Mouse (Mus musculus): ENCODE data around the gene Eng.
A peak's percentile ranks its signal among the peaks of the same experiment; 100 is the strongest.

Gene Eng

DNA sequence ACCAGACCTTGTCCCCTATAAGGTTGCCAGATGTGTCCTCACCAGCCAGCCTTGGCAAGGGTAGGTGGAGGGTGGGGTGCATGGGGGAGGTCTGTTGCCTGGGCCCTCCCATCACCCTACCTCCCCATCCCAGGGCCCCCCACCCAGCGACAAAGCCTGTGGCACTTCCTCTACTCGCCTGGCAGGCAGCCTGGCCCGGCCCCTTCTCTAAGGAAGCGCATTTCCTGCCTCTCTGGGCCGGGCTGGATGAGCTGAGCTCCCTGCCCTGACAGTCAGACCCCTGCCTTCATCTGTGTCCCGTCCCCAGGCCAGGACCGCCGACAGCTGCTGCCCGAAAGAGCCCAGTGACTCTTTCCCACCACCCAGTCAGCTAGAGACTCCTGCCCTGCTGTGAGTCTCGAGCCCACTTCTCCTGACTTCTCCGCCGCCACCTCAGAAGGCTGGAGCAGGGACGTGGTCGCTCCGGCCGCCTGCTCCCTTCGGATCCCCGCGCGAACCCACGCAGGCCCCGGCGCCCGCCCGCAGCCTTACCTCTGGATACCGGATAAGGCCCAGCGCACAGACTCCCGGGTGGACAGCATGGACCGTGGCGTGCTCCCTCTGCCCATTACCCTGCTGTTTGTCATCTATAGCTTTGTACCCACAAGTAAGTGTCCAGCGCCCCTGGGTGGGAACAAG is at the start of gene Eng:
TSS of gene Eng (plus strand) at position 217 of the 678 bp plus-strand sequence.
- no peak for DNase-seq

DNA sequence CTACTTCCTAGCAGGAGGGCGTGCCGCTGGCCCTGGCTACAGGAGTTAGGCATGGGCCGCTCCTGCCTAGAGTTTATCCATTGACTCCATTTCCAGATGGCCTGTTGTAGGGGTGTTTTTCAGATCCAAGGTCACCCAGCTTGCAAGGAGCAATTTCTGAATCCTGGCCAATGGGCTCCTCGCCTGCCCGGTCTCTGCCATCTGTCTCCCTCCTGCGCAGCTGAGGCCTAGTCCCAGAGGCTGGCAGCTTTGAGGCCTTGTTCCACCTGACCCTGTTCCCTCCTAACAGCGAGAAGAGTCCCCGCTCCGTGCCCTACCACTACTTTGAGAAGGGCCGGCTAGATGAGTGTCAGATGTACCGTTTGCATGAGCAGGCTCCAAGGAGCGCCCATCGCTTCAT is 49.7 kb upstream of the Eng start:
- peak; percentile 91 for DNase-seq

- no peak for DNase-seq
Observed at GRCm38 (mm10) chr2:32597248-32597647, 49.1 kb upstream of the Eng start.

GRCm38 (mm10) chr2:32597699-32598098 is 48.7 kb upstream of the Eng start:
- peak in 1 of 2 experiments; percentile 51 for DNase-seq

DNA sequence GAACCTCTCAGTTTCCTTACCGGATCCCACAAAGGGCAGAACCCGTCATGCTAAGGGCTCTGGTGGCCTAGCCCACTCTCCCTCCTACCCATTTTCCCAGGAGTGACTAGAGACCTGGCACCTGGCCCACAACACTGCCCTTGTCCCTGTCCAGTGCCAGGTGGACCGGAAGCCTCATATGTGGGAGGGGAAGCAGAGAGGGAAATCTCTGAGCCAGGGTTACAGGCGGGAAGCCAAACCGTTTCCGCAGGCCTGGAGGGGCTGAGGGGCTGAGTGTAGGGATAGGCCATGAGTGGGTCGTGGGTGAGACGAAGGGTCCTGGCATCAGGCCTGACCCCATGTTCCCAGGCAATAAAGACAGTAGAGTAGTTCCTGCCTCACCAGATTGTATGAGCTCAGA is 47.9 kb upstream of the Eng start:
- DNase-seq = peak; percentile 76 to 87

DNA sequence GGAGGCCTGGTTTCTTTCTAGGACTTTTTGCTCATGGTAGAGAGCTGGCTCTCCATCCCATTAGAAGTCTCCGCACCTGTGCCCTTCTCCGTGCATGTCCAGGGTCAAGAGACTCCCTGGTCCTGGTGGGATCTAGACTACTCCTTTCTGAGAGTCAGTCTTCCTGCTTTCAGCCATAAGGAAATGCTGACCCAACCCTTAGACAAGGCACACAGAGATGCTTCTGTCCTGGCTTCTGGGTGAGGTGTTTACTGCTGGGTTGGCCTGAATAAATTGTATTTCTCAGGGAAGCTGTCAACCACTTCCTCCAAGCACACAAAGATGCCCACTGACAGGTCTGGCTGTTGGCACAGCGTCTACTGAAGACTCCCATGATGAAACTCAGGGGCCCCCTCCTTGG is 47.0 kb upstream of the Eng start, which contains the start of gene St6galnac6:
TSS of gene St6galnac6 (plus strand) at position 301 of the 400 bp plus-strand sequence.
- DNase-seq = no peak

GRCm38 (mm10) chr2:32601417-32602065 is 44.9 kb upstream of the Eng start:
- peak; percentile 55 to 77 for DNase-seq

DNA sequence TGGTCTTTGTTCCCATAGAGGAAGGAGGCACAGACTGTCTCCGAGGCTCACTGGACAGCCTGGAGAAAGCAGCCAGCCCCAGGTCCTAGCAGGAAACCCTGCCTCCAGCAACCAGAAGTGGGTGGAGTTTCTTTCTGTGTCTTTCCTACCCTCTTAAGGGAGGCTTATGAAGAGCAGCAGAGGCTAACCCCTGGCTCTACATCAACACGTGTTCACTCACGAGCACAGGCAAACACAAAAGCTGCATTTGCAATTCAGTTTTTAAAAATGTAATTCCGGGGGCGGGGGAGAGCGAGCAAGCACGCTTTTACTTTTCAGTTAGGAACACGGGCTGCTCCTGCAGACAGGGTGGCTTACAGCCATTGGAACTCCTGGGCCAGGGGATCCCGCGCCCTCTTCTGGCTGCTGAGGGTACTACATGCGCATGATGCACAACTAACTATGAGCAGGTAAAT is 43.8 kb upstream of the Eng start:
- DNase-seq = peak; percentile 96

DNA sequence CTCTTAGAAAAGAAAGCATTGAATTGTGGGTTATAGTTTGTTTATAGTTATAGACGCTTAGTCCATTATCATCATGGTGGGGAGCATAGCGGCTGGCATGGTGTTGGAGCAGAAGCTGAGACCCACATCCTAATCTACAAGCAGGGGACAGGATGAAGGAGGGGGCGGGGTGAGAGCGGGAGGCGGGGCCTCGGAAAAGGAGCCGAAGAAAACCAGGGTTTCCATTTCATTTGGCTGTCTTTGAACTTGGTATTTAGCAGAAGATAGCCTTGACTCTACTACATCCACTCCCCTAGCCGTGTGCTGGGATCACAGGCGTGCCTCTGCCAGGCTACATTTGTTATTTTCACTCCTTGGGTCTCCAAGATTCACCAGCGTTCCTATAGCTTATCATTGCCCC is 41.8 kb upstream of the Eng start:
- DNase-seq = no peak

- DNase-seq = peak; percentile 89 to 95
Observed at GRCm38 (mm10) chr2:32606161-32607142, 39.9 kb upstream of the Eng start.

DNA sequence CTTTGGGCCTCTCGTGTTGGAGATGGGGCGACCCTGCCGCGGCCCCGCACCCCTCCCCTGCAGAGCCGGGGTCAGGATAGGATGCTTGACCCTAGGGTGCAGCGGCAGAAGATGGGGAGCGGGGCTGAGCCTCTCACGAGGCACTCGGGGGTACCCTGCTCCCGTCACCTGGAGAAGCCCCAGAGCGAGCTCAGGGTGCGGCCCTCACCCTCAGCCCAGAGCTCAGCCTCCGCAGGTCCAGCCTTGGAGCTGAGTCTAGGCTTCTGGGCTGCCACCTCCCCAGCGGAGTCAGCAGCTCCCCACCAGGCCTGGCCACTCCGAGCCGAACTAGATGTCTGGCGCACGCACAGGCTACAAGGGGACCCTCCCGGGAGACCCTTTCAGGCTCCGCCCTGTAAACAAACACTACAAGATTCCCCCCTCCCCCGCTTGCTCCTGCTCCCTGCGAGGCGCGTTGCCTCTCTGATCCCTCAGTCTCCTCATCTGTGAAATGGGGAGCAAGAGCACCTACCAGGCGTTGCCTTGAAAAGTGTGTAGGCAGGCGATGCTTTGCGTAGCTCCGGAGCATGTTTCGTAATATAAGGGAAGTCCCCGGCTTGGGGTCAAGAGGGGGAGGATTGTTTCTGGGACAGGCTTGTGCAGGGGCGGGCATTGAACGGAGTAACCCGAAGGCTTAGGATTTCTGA is 39.0 kb upstream of the Eng start:
- peak; percentile 63 to 68 for DNase-seq

DNA sequence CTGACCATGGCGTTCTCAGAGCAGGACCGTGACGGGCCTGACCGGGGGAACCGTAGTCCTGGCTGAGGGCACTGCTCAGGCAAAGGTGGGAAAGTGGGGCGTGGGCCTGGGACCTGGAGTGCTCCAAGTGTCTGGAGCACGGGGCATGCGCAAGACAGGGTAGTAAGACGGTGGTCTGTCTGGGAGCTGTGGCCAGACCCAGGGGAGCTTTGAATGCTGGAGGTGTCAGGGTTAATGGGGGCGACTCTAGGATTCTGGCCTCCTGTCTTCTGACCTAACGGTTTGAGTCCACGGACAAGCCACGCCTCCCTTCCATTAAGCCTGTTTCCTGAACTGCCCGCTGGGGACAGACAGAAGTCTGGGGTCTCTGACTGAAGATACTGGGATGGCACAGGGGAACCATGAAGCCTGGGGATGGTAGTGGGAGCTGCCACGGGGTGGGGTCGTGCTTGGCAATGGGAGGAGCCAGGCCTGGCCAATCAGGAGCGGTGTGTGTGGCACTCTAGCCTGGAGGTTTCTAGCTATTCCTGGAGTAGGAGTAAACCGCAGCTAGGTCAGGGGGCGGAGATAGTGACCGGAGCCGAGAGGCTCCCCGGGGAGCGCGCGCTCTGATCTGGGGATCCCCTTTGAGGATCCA is 38.1 kb upstream of the Eng start:
- peak; percentile 71 to 73 for DNase-seq

- DNase-seq = peak in 1 of 2 experiments; percentile 41
Observed at GRCm38 (mm10) chr2:32608778-32609435, 37.5 kb upstream of the Eng start.

GRCm38 (mm10) chr2:32610610-32611229 is 35.7 kb upstream of the Eng start:
- DNase-seq = peak; percentile 43 to 66

GRCm38 (mm10) chr2:32612274-32612673 is 34.1 kb upstream of the Eng start:
- DNase-seq = no peak

DNA sequence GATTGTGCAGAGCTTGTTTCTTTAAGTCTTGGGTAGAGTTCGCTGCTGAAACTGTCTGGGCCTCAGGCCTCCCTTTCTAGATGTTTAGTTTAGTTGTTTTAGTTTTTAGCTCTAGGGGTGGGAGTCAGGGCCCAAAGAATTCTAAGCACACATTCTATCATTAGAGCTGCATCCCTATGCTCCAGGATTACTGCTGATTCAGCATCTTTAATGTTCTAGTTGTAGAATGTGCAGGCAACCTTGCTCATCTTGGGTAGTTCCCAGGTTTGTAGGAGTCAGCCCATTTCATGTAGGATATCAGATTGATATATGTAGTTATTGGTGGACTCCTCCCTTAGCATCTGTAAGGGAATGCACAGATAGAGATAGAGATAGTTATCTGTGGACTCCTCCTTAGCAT is 29.3 kb upstream of the Eng start:
- no peak for DNase-seq

DNA sequence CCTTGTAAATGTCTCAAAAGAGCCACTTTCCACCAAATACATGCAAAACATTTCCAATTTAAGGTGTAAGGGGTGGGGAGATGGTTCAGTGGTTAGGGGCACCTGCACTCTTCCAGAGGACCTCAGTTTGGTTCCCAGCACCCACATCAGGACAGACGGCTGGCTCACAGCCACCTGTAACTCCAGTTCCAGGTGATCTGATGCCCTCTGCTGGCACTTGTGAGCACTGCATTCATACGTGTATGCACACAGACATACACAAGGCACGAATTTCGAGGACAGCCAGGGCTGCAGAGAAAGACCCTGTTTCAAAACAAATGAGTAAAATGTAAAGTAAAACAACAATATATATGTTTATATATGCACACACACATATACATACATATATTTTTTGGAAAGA is 28.8 kb upstream of the Eng start:
- no peak for DNase-seq

DNA sequence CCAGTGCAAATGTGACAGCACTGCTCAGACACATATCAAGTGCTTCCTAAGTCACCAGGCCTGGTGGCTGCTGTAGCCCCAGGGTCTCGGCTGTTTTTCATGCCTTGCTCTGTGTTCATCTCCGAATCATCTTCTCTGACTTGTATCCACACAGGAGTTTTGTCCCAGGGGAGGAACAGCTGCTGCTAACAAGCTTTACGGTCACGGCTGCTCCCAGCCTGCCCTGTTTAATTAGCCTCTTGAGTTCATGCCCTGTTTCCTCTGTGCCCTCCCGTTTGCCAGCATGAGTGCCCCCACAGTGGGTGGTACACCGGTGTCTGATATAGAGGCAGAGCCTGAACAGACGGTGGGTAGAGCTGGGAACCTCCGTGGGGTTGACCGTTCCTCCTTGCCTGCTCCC is 28.3 kb upstream of the Eng start:
- DNase-seq = no peak

DNA sequence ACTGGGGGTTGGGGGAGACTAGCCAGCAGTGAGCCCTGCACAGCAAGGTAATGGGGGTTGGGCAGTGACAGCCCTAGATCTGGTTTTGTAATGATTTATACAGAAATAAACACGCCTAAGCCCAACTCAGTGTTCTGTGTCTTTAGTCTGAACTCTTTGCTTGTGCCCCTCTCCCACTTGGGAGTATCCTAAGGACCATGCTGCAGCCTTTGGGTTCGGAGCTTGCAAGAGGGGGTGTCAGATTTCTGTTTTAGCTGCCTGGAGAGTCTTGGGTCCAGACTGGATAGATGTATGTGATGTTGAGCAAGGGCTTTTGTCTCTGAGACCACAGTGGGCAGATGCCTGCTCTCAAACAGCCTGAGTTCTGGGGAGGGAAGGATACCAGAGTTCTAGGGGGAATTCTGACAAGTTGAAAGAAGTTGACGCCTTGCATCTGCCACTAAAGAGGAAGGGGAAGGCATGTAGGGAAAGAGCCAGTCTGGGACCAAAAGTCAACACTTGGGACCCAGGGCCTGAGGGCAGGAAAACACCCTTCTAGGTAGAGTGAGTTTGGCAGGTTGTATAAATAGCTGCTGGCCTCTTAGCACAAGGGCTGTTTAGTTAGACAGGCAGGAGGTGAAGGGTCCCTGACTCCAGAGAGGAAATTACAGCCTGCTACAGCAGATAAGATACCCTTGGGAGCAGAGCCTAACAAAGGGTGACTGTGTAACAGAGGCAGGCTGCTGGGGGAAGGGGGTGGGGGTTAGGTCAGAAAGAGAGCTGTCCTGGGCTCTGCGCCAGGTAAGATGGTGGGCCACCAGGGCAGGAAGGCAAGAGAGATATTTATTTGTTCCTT is 25.5 kb upstream of the Eng start:
- DNase-seq = no peak

DNA sequence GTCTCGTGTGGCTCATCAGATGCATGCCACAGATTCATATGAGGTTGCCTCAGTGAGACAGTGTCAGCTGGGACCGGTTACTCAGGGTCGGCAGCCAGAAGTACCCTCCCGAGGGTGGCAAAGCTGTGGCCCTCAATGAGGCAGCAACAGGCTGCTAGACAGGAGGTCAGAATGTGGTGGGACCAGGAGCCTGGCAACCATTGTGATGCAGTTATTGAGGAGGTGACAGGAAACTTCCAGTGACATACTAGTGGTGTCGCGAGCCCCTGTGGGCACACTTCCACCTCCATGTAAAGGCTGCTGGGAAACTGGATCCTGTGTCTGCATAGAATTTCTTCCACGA is 24.9 kb upstream of the Eng start, which contains the start of gene Ak1:
TSS of gene Ak1 (plus strand) at position 242 of the 343 bp plus-strand sequence.
- no peak for DNase-seq
